Mouse (Mus musculus): ENCODE measurements at regions not wholly inside any gene's neighbourhood (a gene's known extent, or its start where the extent isn't known, plus 50 kb on each side); places are given as distances from the start of the nearest gene placed in this dataset.

DNA sequence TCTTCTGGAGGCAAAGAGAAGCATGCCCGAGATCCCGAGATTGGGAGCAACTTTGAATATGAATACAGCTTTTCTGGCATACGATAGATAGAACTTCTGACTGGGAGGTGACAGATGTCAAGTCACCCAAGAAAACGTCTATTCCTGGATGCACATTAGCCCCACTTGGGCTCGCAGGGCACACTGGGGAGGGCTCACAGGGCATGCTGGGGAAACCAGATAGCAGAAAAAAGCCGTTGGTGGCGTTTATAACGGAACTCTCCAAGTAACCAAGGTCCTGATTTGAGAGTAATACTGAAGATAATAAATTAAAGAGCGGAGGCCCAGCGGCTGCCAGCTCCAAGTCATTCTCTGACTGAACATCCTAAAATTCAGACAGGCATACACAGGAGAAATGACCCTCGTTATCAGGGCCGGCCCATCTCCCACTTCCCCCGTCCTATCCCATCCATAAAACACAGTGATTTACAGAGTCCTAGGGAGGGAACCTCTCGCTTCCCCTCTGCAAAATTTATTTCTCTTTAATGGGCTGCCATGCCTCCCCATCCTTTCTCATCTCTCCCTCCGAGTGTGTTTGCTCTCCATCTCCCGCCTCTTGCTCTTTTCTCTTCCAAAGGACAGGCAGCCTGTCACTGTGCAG lies 325.3 kb downstream of the Sox9 start:
- TF ChIP-seq POLR2A (IDR thresholded peaks at IDR 0.05; ENCODE audit: extremely low read depth, insufficient read depth, low read length) (no peak), CTCF (IDR thresholded peaks at IDR 0.05; ENCODE audit: low read depth, low read length) (no peak)
